Mouse (Mus musculus) midbrain, embryonic 14.5 days (tissue): Measurements from ENCODE around the gene Evi2. TPM values are rescaled to one million over a fixed set of nuclear protein-coding genes. Genes with fewer than 3 reads are reported as not detected.
A peak's percentile ranks its signal among the peaks of the same experiment; 100 is the strongest.

Experiments
- ATAC-seq: fragments of 200-750 bp; cut with Nextera tagmentation; 2 replicates; pipeline ENCODE4 v1.8.0; 2017; ENCODE audit warnings: moderate number of reproducible peaks, moderate library complexity; ENCODE audit not compliant: low FRiP score, low TSS enrichment
- DNase-seq: peaks from one replicate; pipeline ENCODE4 v3.0.0-alpha.2; 2015
- H3K27ac ChIP-seq: fragments of 300-500 bp; sonication (generic); replicated peaks from 2 replicates; pipeline ENCODE4 v1.5.1; 2014; ENCODE audit warnings: mild to moderate bottlenecking, low read depth, low read length, moderate library complexity
- H3K27me3 ChIP-seq: fragments of 300-500 bp; sonication (generic); 2 replicates; pipeline ENCODE4 v1.6.1; 2014; ENCODE audit warnings: low read length, control low read depth, mixed read lengths; ENCODE audit not compliant: control insufficient read depth, insufficient read depth
- H3K36me3 ChIP-seq: fragments of 300-500 bp; sonication (generic); 2 replicates; pipeline ENCODE4 v1.6.1; 2014; ENCODE audit warnings: low read length, control low read depth; ENCODE audit not compliant: control insufficient read depth, insufficient read depth
- H3K4me1 ChIP-seq: fragments of 300-500 bp; sonication (generic); 2 replicates; pipeline ENCODE4 v1.6.1; 2014; ENCODE audit warnings: mild to moderate bottlenecking, antibody characterized with exemption, low read length, control low read depth; ENCODE audit not compliant: control insufficient read depth, insufficient read depth
- H3K4me2 ChIP-seq: fragments of 300-500 bp; sonication (generic); 2 replicates; pipeline ENCODE4 v1.6.1; 2014; ENCODE audit warnings: mild to moderate bottlenecking, low read length, moderate library complexity
- H3K4me3 ChIP-seq: fragments of 300-500 bp; sonication (generic); replicated peaks from 2 replicates; pipeline ENCODE4 v1.5.1; 2014; ENCODE audit warnings: low read depth, low read length
- H3K9ac ChIP-seq: fragments of 300-500 bp; sonication (generic); replicated peaks from 2 replicates; pipeline ENCODE4 v1.6.1; 2014; ENCODE audit warnings: mild to moderate bottlenecking, low read length, moderate library complexity
- H3K9me3 ChIP-seq: fragments of 300-500 bp; sonication (generic); 2 replicates; pipeline ENCODE4 v1.6.1; 2016; ENCODE audit warnings: low read length, control low read depth, mixed read lengths; ENCODE audit not compliant: control insufficient read depth
- WGBS: fragments of 180-500 bp; shearing (Covaris S2); extraction: QIAGEN DNeasy Blood & Tissue Kit; methylation state at CpG from one replicate; pipeline ENCODE4 v1.1.7; 2014; 5-methylcytosine and 5-hydroxymethylcytosine counted together
- polyA plus RNA-seq: library from polyadenylated mRNA; unstranded; fragments of >200 nt; fragmentation: Nextera tagmentation; extraction: Ambion mirVana; gene quantifications from 2 replicates; pipeline ENCODE4 v1.2.1, GENCODE M21; 2014

Evi2 gene
- polyA plus RNA-seq, 1 experiment from 2014 or later = 1.1 TPM

- Histone ChIP-seq H3K9ac (no peak overlapping the region), H3K9me3 (no peaks in the 10 kb centered on the region), H3K27ac (peak overlapping the region; percentile 56; the same call in 1 of the 2 replicates), H3K4me3 (no peak overlapping the region), H3K27me3 (no peaks in the 10 kb centered on the region), H3K4me2 (0 out of 2 replicates have a peak overlapping the region, but pooled peaks have one; percentile 16), H3K4me1 (peaks cover 5% of the 10 kb centered on the region; the same call in 1 of the 2 replicates), H3K36me3 (no peaks in the 10 kb centered on the region)
- peak; percentile 16 for DNase-seq
- ATAC-seq = no peak
- WGBS = 10% methylated on average over 2 of the region's 2 CpGs
These were observed 27.5 kb downstream of the Evi2 start for GRCm38 (mm10) chr11:79502917-79503316.

GRCm38 (mm10) chr11:79494976-79495800 is 35.2 kb downstream of the Evi2 start:
- DNase-seq (no peak), ATAC-seq (no peak)
- WGBS = 83% methylated on average over 10 of the region's 10 CpGs

GRCm38 (mm10) chr11:79484721-79485120 is 45.7 kb downstream of the Evi2 start:
- H3K27me3 ChIP-seq = no peaks in the 10 kb centered on the region
- DNase-seq = no peak

More at GRCm38 (mm10) chr11:79494976-79495800, 35.2 kb downstream of the Evi2 start:
- Histone ChIP-seq H3K9ac (no peak overlapping the region), H3K4me3 (no peak overlapping the region), H3K27me3 (no peaks in the 10 kb centered on the region), H3K4me2 (no peak overlapping the region), H3K36me3 (0 out of 2 replicates have a peak, but pooled peaks cover 2% of the 10 kb centered on the region), H3K4me1 (no peaks in the 10 kb centered on the region), H3K27ac (no peak overlapping the region), H3K9me3 (no peaks in the 10 kb centered on the region)

GRCm38 (mm10) chr11:79483876-79484528 is 46.4 kb downstream of the Evi2 start:
- 87% methylated on average over 7 of the region's 7 CpGs for WGBS
- ATAC-seq = no peak
- no peak overlapping the region for H3K9ac ChIP-seq

More at GRCm38 (mm10) chr11:79484721-79485120, 45.7 kb downstream of the Evi2 start:
- H3K9ac ChIP-seq = no peak overlapping the region
- H3K4me3 ChIP-seq = no peak overlapping the region
- H3K27ac ChIP-seq = no peak overlapping the region
- no peaks in the 10 kb centered on the region for H3K4me1 ChIP-seq
- no peaks in the 10 kb centered on the region for H3K9me3 ChIP-seq
- H3K4me2 ChIP-seq = no peak overlapping the region
- no peak for ATAC-seq
- peaks cover 4% of the 10 kb centered on the region for H3K36me3 ChIP-seq

GRCm38 (mm10) chr11:79483392-79483791 is 47.0 kb downstream of the Evi2 start:
- Histone ChIP-seq H3K27me3 (no peaks in the 10 kb centered on the region), H3K4me3 (no peak overlapping the region), H3K4me2 (no peak overlapping the region), H3K27ac (no peak overlapping the region), H3K9me3 (no peaks in the 10 kb centered on the region), H3K9ac (no peak overlapping the region), H3K36me3 (peaks cover 8% of the 10 kb centered on the region), H3K4me1 (no peaks in the 10 kb centered on the region)
- 90% methylated on average over 6 of the region's 6 CpGs for WGBS
- DNase-seq (no peak), ATAC-seq (no peak)

More at GRCm38 (mm10) chr11:79483876-79484528, 46.4 kb downstream of the Evi2 start:
- Histone ChIP-seq H3K4me2 (no peak overlapping the region), H3K9me3 (no peaks in the 10 kb centered on the region), H3K27ac (no peak overlapping the region), H3K4me1 (no peaks in the 10 kb centered on the region), H3K36me3 (peaks cover 7% of the 10 kb centered on the region), H3K27me3 (no peaks in the 10 kb centered on the region), H3K4me3 (no peak overlapping the region)
- no peak for DNase-seq

GRCm38 (mm10) chr11:79468097-79468496 is 62.3 kb downstream of the Evi2 start:
- Histone ChIP-seq H3K9me3 (no peaks in the 10 kb centered on the region), H3K27ac (no peak overlapping the region), H3K36me3 (peaks cover 51% of the 10 kb centered on the region), H3K4me2 (no peak overlapping the region), H3K9ac (no peak overlapping the region), H3K4me1 (no peaks in the 10 kb centered on the region), H3K4me3 (no peak overlapping the region), H3K27me3 (no peaks in the 10 kb centered on the region)
- WGBS = 87% methylated on average over 1 of the region's 1 CpGs
- ATAC-seq = no peak
- no peak for DNase-seq

Other genes starting within 250 kb of the Evi2 start
- not detected in 2 replicates for gene Gm9964, start 233.7 kb downstream of the Evi2 start, polyA plus RNA-seq
- gene Nf1, start 190.9 kb downstream of the Evi2 start, polyA plus RNA-seq = 15.6 and 15.7 TPM in 2 replicates
- 4.9 and 5.2 TPM in 2 replicates for gene Omg, start 26.5 kb downstream of the Evi2 start, polyA plus RNA-seq
- not detected in 2 replicates for gene Evi2b, start 6.8 kb downstream of the Evi2 start, polyA plus RNA-seq
- 2.9 and 4.8 TPM in 2 replicates for gene Evi2a, start within 50 bp of the Evi2 start, polyA plus RNA-seq
- gene Rab11fip4, start 60.6 kb upstream of the Evi2 start, polyA plus RNA-seq = 22.0 and 24.4 TPM in 2 replicates